In genomic region chr9:21451870-21452269, GRCm38 (mm10) we compare ENCODE assay signal across 9 mouse cellular contexts. TPM values are rescaled to one million over a fixed set of nuclear protein-coding genes. Genes with fewer than 3 reads are reported as not detected.
DNase-seq lines count a peak whose midpoint lies in the region; ATAC-seq and TF ChIP-seq lines count a peak whose summit lies in the region.
"Had no signal": no experiment of that assay in that cellular context is flagged by ENCODE, and none has a peak within 500 bp of the region (broad histone marks: within the 10 kb centered on the region; RNA-seq: fewer than 3 reads in every experiment).

No protein-coding gene starts in this region.

- DNase-seq in kidney, adult 2 months = no peak
- DNase-seq in kidney, adult 18-20 months = no peak
- peak; percentile 58 for DNase-seq in lung, postnatal 36 days
- no peak for DNase-seq in cerebellum, adult 11 months
- DNase-seq in layer of hippocampus, adult 9-10 months (ENCODE audit: low spot score) = no peak
- DNase-seq in left cerebral cortex, postnatal 25 days (ENCODE audit: low spot score in 2 of 2) = no peak
- DNase-seq: adrenal gland, postnatal 10 days had no signal

- no peaks in the 10 kb centered on the region for H3K36me3 ChIP-seq in kidney, adult 2 months (ENCODE audit: control insufficient read depth, insufficient read depth, low read length)
- 0 out of 2 replicates have a peak, but pooled peaks cover 6% of the 10 kb centered on the region for H3K36me3 ChIP-seq in heart, embryonic 12.5 days

- TF ChIP-seq CTCF in kidney, adult 2 months (conservative IDR thresholded peaks at IDR 0.05; ENCODE audit: insufficient read depth, insufficient read length, low read depth, low read length) = no peak
- no peak for TF ChIP-seq CTCF in bone marrow, adult 2 months (IDR thresholded peaks at IDR 0.05; ENCODE audit: control insufficient read depth, insufficient read depth, low read length)

- no peak for TF ChIP-seq POLR2A in kidney, adult 2 months (IDR thresholded peaks at IDR 0.05; ENCODE audit: low read depth, low read length)
- TF ChIP-seq POLR2A in bone marrow, adult 2 months (IDR thresholded peaks at IDR 0.05; ENCODE audit: borderline replicate concordance, control insufficient read depth, low read depth, low read length) = no peak

- peak overlapping the region; percentile 14; the same call in 1 of the 2 replicates for H3K4me2 ChIP-seq in heart, embryonic 12.5 days

- WGBS in kidney, adult 2 months = 42% methylated on average over 8 of the region's 8 CpGs
- WGBS in bone marrow, adult 2 months = 23% methylated on average over 8 of the region's 8 CpGs
- 23% methylated on average over 8 of the region's 8 CpGs for WGBS in heart, embryonic 12.5 days

- ATAC-seq in heart, embryonic 12.5 days (ENCODE audit: insufficient number of reproducible peaks, low FRiP score) = peak; percentile 71

- H3K4me1 ChIP-seq in kidney, adult 2 months (ENCODE audit: control insufficient read depth, insufficient read depth, low read length) = peaks cover 24% of the 10 kb centered on the region
- peaks cover 25% of the 10 kb centered on the region for H3K4me1 ChIP-seq in bone marrow, adult 2 months (ENCODE audit: control insufficient read depth, insufficient read depth, low read length)
- peaks cover 39% of the 10 kb centered on the region for H3K4me1 ChIP-seq in heart, embryonic 12.5 days (replicated peaks)

- 0 out of 2 replicates have a peak overlapping the region, but pooled peaks have one; percentile 10 for H3K27ac ChIP-seq in kidney, adult 2 months (ENCODE audit: insufficient read depth, low read depth, low read length)
- peak overlapping the region; percentile 42; the same call in 1 of the 2 replicates for H3K27ac ChIP-seq in bone marrow, adult 2 months (ENCODE audit: control insufficient read depth, insufficient read depth, low read depth, low read length, poor library complexity)
- peak overlapping the region; percentile 54; the same call in 1 of the 2 replicates for H3K27ac ChIP-seq in heart, embryonic 12.5 days (ENCODE audit: poor library complexity, severe bottlenecking)

- no peaks in the 10 kb centered on the region for H3K9me3 ChIP-seq in heart, embryonic 12.5 days (replicated peaks)

- intact Hi-C loops in left cerebral cortex, postnatal 25 days (cut with DNase I) = no loop called here

- H3K9ac ChIP-seq in heart, embryonic 12.5 days = 0 out of 2 replicates have a peak overlapping the region, but pooled peaks have one; percentile 24

- H3K4me3 ChIP-seq in kidney, adult 2 months (ENCODE audit: insufficient read depth, low read depth, low read length) = no peak overlapping the region
- no peak overlapping the region for H3K4me3 ChIP-seq in bone marrow, adult 2 months (replicated peaks; ENCODE audit: control insufficient read depth, low read depth, low read length)
- no peak overlapping the region for H3K4me3 ChIP-seq in heart, embryonic 12.5 days

- H3K27me3 ChIP-seq in kidney, adult 2 months (replicated peaks; ENCODE audit: control insufficient read depth, insufficient read depth, low read length) = no peaks in the 10 kb centered on the region
- H3K27me3 ChIP-seq in heart, embryonic 12.5 days (replicated peaks) = no peaks in the 10 kb centered on the region

RNA-seq across cellular contexts. Expression of gene Dnm2, which starts 27.2 kb away (rescaled TPM):
- 101 and 118 TPM in 2 replicates for polyA plus RNA-seq in kidney, adult 2 months (2012; rRNA removed)
- 86.9 and 130 TPM in 2 replicates for polyA plus RNA-seq in bone marrow, adult 2 months (2011; ENCODE audit: insufficient read depth, insufficient read length, low replicate concordance, missing spikeins)
- polyA plus RNA-seq in heart, embryonic 12.5 days (2016; fragmentation: Nextera tagmentation; extraction: Ambion mirVana) = 83.8 and 87.2 TPM in 2 replicates
- total RNA-seq in left cerebral cortex, postnatal 25 days (2021) = 10 to 100 TPM; 55.5 to 63.4 TPM

RNA-seq across cellular contexts. Expression of gene Qtrt1, which starts 40.2 kb away (rescaled TPM):
- 23.7 and 25.2 TPM in 2 replicates for polyA plus RNA-seq in kidney, adult 2 months (2012; rRNA removed)
- 24.8 and 56.3 TPM in 2 replicates for polyA plus RNA-seq in bone marrow, adult 2 months (2011; ENCODE audit: insufficient read depth, insufficient read length, low replicate concordance, missing spikeins)
- 23.0 and 25.4 TPM in 2 replicates for polyA plus RNA-seq in heart, embryonic 12.5 days (2016; fragmentation: Nextera tagmentation; extraction: Ambion mirVana)
- 10 to 100 TPM; 22.2 to 30.7 TPM for total RNA-seq in left cerebral cortex, postnatal 25 days (2021)

RNA-seq across cellular contexts. Expression of gene Tmed1, which starts 58.2 kb away (rescaled TPM):
- polyA plus RNA-seq in kidney, adult 2 months (2012; rRNA removed) = 47.7 and 50.5 TPM in 2 replicates
- polyA plus RNA-seq in bone marrow, adult 2 months (2011; ENCODE audit: insufficient read depth, insufficient read length, low replicate concordance, missing spikeins) = 6.7 and 7.6 TPM in 2 replicates
- polyA plus RNA-seq in heart, embryonic 12.5 days (2016; fragmentation: Nextera tagmentation; extraction: Ambion mirVana) = 89.4 and 92.3 TPM in 2 replicates
- 10 to 100 TPM; 14.3 to 15.6 TPM for total RNA-seq in left cerebral cortex, postnatal 25 days (2021)
